Mouse (Mus musculus): ENCODE data around the gene Cpsf4l. TPM values are rescaled to one million over a fixed set of nuclear protein-coding genes. Genes with fewer than 3 reads are reported as not detected.

The Cpsf4l gene
- total RNA-seq (2021) = not detected
- long read RNA-seq, experiment 1 = 0 reads
- long read RNA-seq, experiment 2, partial matches to known transcripts = 0 of 1 reads
- long read RNA-seq, experiment 2, other reads (novel, unspliced or antisense) = 1 of 1 reads

GRCm38 (mm10) chr11:113709731-113710256 lies at the start of gene Cpsf4l:
Gene Cpsf4l (minus strand): TSS chr11:113710017.
- no peak for DNase-seq

GRCm38 (mm10) chr11:113758851-113759250 lies 49.0 kb upstream of the Cpsf4l start:
- DNase-seq = no peak

- DNase-seq = no peak
Observed at GRCm38 (mm10) chr11:113756578-113756977, 46.8 kb upstream of the Cpsf4l start.

- no peak for DNase-seq
Observed at GRCm38 (mm10) chr11:113755878-113756277, 46.1 kb upstream of the Cpsf4l start.

- DNase-seq = no peak
Observed at GRCm38 (mm10) chr11:113754845-113755244, 45.0 kb upstream of the Cpsf4l start.

GRCm38 (mm10) chr11:113752685-113753430 lies 43.0 kb upstream of the Cpsf4l start:
- no peak for DNase-seq

GRCm38 (mm10) chr11:113752158-113752661 lies 42.4 kb upstream of the Cpsf4l start:
- DNase-seq = no peak

GRCm38 (mm10) chr11:113751484-113752084 lies 41.8 kb upstream of the Cpsf4l start, which contains the start of gene Cdc42ep4:
Gene Cdc42ep4 (minus strand): TSS chr11:113751881.
- peak; percentile 86 for DNase-seq

- DNase-seq = peak; percentile 73
Observed at GRCm38 (mm10) chr11:113750571-113751483, 41.0 kb upstream of the Cpsf4l start.

- no peak for DNase-seq
Observed at GRCm38 (mm10) chr11:113749749-113750351, 40.0 kb upstream of the Cpsf4l start.

- peak; percentile 35 for DNase-seq
Observed at GRCm38 (mm10) chr11:113748797-113749521, 39.1 kb upstream of the Cpsf4l start.

GRCm38 (mm10) chr11:113747725-113748380 lies 38.0 kb upstream of the Cpsf4l start:
- no peak for DNase-seq

GRCm38 (mm10) chr11:113747056-113747455 lies 37.2 kb upstream of the Cpsf4l start:
- DNase-seq = no peak

- DNase-seq = no peak
Observed at GRCm38 (mm10) chr11:113745961-113746360, 36.1 kb upstream of the Cpsf4l start.

- DNase-seq = no peak
Observed at GRCm38 (mm10) chr11:113742998-113743397, 33.2 kb upstream of the Cpsf4l start.

- DNase-seq = no peak
Observed at GRCm38 (mm10) chr11:113740100-113740499, 30.3 kb upstream of the Cpsf4l start.

GRCm38 (mm10) chr11:113739213-113739612 lies 29.4 kb upstream of the Cpsf4l start:
- no peak for DNase-seq

GRCm38 (mm10) chr11:113737912-113738311 lies 28.1 kb upstream of the Cpsf4l start:
- DNase-seq = no peak

GRCm38 (mm10) chr11:113737553-113737854 lies 27.7 kb upstream of the Cpsf4l start:
- DNase-seq = no peak

- DNase-seq = no peak
Observed at GRCm38 (mm10) chr11:113736848-113737552, 27.2 kb upstream of the Cpsf4l start.

Data from gastrocnemius, postnatal 25 days (tissue).